Comparison of ENCODE assay signal across 11 mouse cellular contexts in the genomic region with DNA sequence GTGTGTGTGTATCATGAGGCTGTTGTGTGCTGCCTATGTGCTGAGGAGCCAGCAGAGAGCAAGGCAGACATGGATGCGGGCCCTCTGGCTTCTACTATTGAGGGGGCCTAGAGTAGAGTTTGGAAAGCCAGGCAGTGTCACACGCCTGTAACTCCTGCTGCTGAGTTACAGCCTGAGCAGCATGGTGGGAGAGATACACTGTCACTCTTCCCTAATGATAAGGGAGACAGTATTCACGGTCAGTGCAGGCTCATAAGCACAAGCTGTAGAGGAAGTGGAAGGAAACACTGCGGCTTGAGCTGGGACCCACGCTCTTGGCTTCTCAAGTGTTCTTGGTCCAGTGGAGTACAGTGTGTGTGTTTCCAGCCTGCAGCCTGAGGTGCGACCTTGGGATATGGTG. TPM values are rescaled to one million over a fixed set of nuclear protein-coding genes. Genes with fewer than 3 reads are reported as not detected.
DNase-seq lines count a peak whose midpoint lies in the region; ATAC-seq and TF ChIP-seq lines count a peak whose summit lies in the region.
"Had no signal": no experiment of that assay in that cellular context is flagged by ENCODE, and none has a peak within 500 bp of the region (broad histone marks: within the 10 kb centered on the region; RNA-seq: fewer than 3 reads in every experiment).

No protein-coding gene starts in this region.

- WGBS in heart, embryonic 16.5 days = 36% methylated on average over 6 of the region's 6 CpGs
- WGBS in stomach, embryonic 15.5 days = 78% methylated on average over 6 of the region's 6 CpGs
- WGBS in stomach, postnatal 0 days = 71% methylated on average over 6 of the region's 6 CpGs
- WGBS in intestine, embryonic 16.5 days = 80% methylated on average over 6 of the region's 6 CpGs
- WGBS in stomach, embryonic 16.5 days = 72% methylated on average over 6 of the region's 6 CpGs

- H3K27ac ChIP-seq in heart, embryonic 16.5 days (ENCODE audit: low read length) = peak overlapping the region; percentile 64
- peak overlapping the region; percentile 18; the same call in 1 of the 2 replicates for H3K27ac ChIP-seq in stomach, embryonic 15.5 days
- H3K27ac ChIP-seq in stomach, postnatal 0 days (replicated peaks) = no peak overlapping the region; the same call in 1 of the 2 replicates
- H3K27ac ChIP-seq in intestine, embryonic 16.5 days (ENCODE audit: low read length) = peak overlapping the region; percentile 75
- H3K27ac ChIP-seq in stomach, embryonic 16.5 days (ENCODE audit: low read length) = 0 out of 2 replicates have a peak overlapping the region, but pooled peaks have one; percentile 26
- H3K27ac ChIP-seq: forebrain, embryonic 15.5 days had no signal

- TF ChIP-seq EP300 in stomach, postnatal 0 days (optimal IDR thresholded peaks at IDR 0.05) = no peak

- H3K27me3 ChIP-seq in heart, embryonic 16.5 days (ENCODE audit: control insufficient read depth, insufficient read depth, low read length) = no peaks in the 10 kb centered on the region
- H3K27me3 ChIP-seq in stomach, embryonic 15.5 days (replicated peaks) = no peaks in the 10 kb centered on the region
- H3K27me3 ChIP-seq in stomach, postnatal 0 days (ENCODE audit: control insufficient read depth, insufficient read depth, low read length) = no peaks in the 10 kb centered on the region
- H3K27me3 ChIP-seq in intestine, embryonic 16.5 days (replicated peaks; ENCODE audit: control insufficient read depth, insufficient read depth, low read length) = no peaks in the 10 kb centered on the region
- no peaks in the 10 kb centered on the region for H3K27me3 ChIP-seq in stomach, embryonic 16.5 days (ENCODE audit: control insufficient read depth, insufficient read depth, low read length)
- H3K27me3 ChIP-seq: forebrain, embryonic 15.5 days had no signal

- peaks cover 2% of the 10 kb centered on the region; the same call in 1 of the 2 replicates for H3K36me3 ChIP-seq in heart, embryonic 16.5 days (ENCODE audit: control insufficient read depth, insufficient read depth)
- H3K36me3 ChIP-seq in stomach, embryonic 15.5 days = peaks cover 8% of the 10 kb centered on the region; the same call in 1 of the 2 replicates
- no peaks in the 10 kb centered on the region for H3K36me3 ChIP-seq in stomach, postnatal 0 days (ENCODE audit: control insufficient read depth, insufficient read depth, low read length)
- H3K36me3 ChIP-seq in intestine, embryonic 16.5 days (ENCODE audit: control insufficient read depth, insufficient read depth, low read length) = no peaks in the 10 kb centered on the region
- H3K36me3 ChIP-seq in stomach, embryonic 16.5 days (ENCODE audit: control insufficient read depth, insufficient read depth, low read length) = no peaks in the 10 kb centered on the region

- peak overlapping the region; percentile 3; the same call in 1 of the 2 replicates for H3K4me2 ChIP-seq in heart, embryonic 16.5 days (ENCODE audit: low read depth, low read length)
- no peak overlapping the region for H3K4me2 ChIP-seq in stomach, embryonic 15.5 days
- H3K4me2 ChIP-seq in stomach, postnatal 0 days (replicated peaks; ENCODE audit: low read depth) = no peak overlapping the region
- no peak overlapping the region for H3K4me2 ChIP-seq in intestine, embryonic 16.5 days (ENCODE audit: low read depth, low read length)
- no peak overlapping the region for H3K4me2 ChIP-seq in stomach, embryonic 16.5 days (ENCODE audit: low read depth, low read length)
- H3K4me2 ChIP-seq: forebrain, embryonic 15.5 days had no signal

- H3K4me1 ChIP-seq in heart, embryonic 16.5 days (ENCODE audit: control insufficient read depth, insufficient read depth, low read length) = peaks cover 61% of the 10 kb centered on the region
- peaks cover 70% of the 10 kb centered on the region for H3K4me1 ChIP-seq in stomach, embryonic 15.5 days
- H3K4me1 ChIP-seq in stomach, postnatal 0 days (replicated peaks; ENCODE audit: control insufficient read depth, insufficient read depth) = peaks cover 14% of the 10 kb centered on the region
- H3K4me1 ChIP-seq in intestine, embryonic 16.5 days (ENCODE audit: control insufficient read depth, insufficient read depth, low read length) = peaks cover 61% of the 10 kb centered on the region
- H3K4me1 ChIP-seq in stomach, embryonic 16.5 days (ENCODE audit: control insufficient read depth, insufficient read depth, low read length) = peaks cover 58% of the 10 kb centered on the region

- no peak for TF ChIP-seq CTCF in stomach, postnatal 0 days (IDR thresholded peaks at IDR 0.05; ENCODE audit: low read depth)

- DNase-seq in heart, adult 9 months (ENCODE audit: low spot score in 2 of 2) = no peak
- DNase-seq in stomach, postnatal 0 days (ENCODE audit: low spot score) = no peak
- no peak for DNase-seq in gastrocnemius, postnatal 10 days
- DNase-seq: cerebellum, postnatal 14 days; gastrocnemius, postnatal 14 days had no signal

- H3K4me3 ChIP-seq in heart, embryonic 16.5 days (ENCODE audit: low read length) = no peak overlapping the region
- no peak overlapping the region for H3K4me3 ChIP-seq in stomach, embryonic 15.5 days (replicated peaks)
- H3K4me3 ChIP-seq in stomach, postnatal 0 days (ENCODE audit: low read depth, low read length) = no peak overlapping the region
- no peak overlapping the region for H3K4me3 ChIP-seq in intestine, embryonic 16.5 days (ENCODE audit: low read length)
- no peak overlapping the region for H3K4me3 ChIP-seq in stomach, embryonic 16.5 days (replicated peaks; ENCODE audit: low read length)
- H3K4me3 ChIP-seq: forebrain, embryonic 15.5 days had no signal

- no peaks in the 10 kb centered on the region for H3K9me3 ChIP-seq in heart, embryonic 16.5 days (replicated peaks; ENCODE audit: control insufficient read depth, low read length)
- H3K9me3 ChIP-seq in stomach, embryonic 15.5 days = no peaks in the 10 kb centered on the region
- H3K9me3 ChIP-seq in stomach, postnatal 0 days (ENCODE audit: control insufficient read depth, low read length) = no peaks in the 10 kb centered on the region
- no peaks in the 10 kb centered on the region for H3K9me3 ChIP-seq in intestine, embryonic 16.5 days (ENCODE audit: control insufficient read depth, low read length)
- no peaks in the 10 kb centered on the region for H3K9me3 ChIP-seq in stomach, embryonic 16.5 days (replicated peaks; ENCODE audit: control insufficient read depth, low read length)
- H3K9me3 ChIP-seq: forebrain, embryonic 15.5 days had no signal

- H3K9ac ChIP-seq in heart, embryonic 16.5 days (ENCODE audit: low read length) = no peak overlapping the region
- no peak overlapping the region for H3K9ac ChIP-seq in stomach, embryonic 15.5 days
- H3K9ac ChIP-seq in stomach, postnatal 0 days (ENCODE audit: low read length) = no peak overlapping the region
- no peak overlapping the region for H3K9ac ChIP-seq in intestine, embryonic 16.5 days (ENCODE audit: low read depth, low read length)
- no peak overlapping the region; the same call in 1 of the 2 replicates for H3K9ac ChIP-seq in stomach, embryonic 16.5 days (ENCODE audit: low read length)
- H3K9ac ChIP-seq: forebrain, embryonic 15.5 days had no signal

- no peak for ATAC-seq in heart, embryonic 16.5 days (replicated peaks; ENCODE audit: extremely low read depth, insufficient read depth, low FRiP score)
- ATAC-seq in stomach, embryonic 15.5 days (ENCODE audit: insufficient read depth, low FRiP score, low read depth) = no peak
- no peak for ATAC-seq in stomach, postnatal 0 days (ENCODE audit: low FRiP score, low TSS enrichment)
- no peak for ATAC-seq in intestine, embryonic 16.5 days
- ATAC-seq in stomach, embryonic 16.5 days (ENCODE audit: insufficient read depth, low FRiP score) = no peak
- no peak for ATAC-seq in cerebellum, adult (ENCODE audit: insufficient number of reproducible peaks, low FRiP score, low TSS enrichment)
- ATAC-seq: forebrain, embryonic 15.5 days had no signal

RNA-seq across cellular contexts. Expression of a gene that starts 3.8 kb away (rescaled TPM):
- polyA plus RNA-seq in heart, embryonic 16.5 days (2015; fragmentation: Nextera tagmentation; extraction: Ambion mirVana) = 382 and 385 TPM in 2 replicates
- polyA plus RNA-seq in stomach, embryonic 15.5 days (2015; fragmentation: Nextera tagmentation; extraction: Ambion mirVana) = 375 and 416 TPM in 2 replicates
- polyA plus RNA-seq in stomach, postnatal 0 days (2015; fragmentation: Nextera tagmentation; extraction: Ambion mirVana) = 341 and 344 TPM in 2 replicates
- 440 and 454 TPM in 2 replicates for polyA plus RNA-seq in intestine, embryonic 16.5 days (2015; fragmentation: Nextera tagmentation; extraction: Ambion mirVana)
- polyA plus RNA-seq in stomach, embryonic 16.5 days (2015; fragmentation: Nextera tagmentation; extraction: Ambion mirVana) = 421 and 434 TPM in 2 replicates
- total RNA-seq in gastrocnemius, postnatal 10 days (2021) = 100 to 1,000 TPM; 576 to 632 TPM
